Mouse (Mus musculus) ES-Bruce4 (cell line): ENCODE results near the gene Ly6g6f.

Experiments used
- CTCF ChIP-seq: IDR thresholded peaks from one replicate; pipeline ENCODE4 v1.8.1; 2011; ENCODE audit warnings: low read depth, low read length
- POLR2A ChIP-seq: IDR thresholded peaks from one replicate; pipeline ENCODE4 v1.8.1; 2011; ENCODE audit warnings: low read length; ENCODE audit not compliant: insufficient read depth

DNA sequence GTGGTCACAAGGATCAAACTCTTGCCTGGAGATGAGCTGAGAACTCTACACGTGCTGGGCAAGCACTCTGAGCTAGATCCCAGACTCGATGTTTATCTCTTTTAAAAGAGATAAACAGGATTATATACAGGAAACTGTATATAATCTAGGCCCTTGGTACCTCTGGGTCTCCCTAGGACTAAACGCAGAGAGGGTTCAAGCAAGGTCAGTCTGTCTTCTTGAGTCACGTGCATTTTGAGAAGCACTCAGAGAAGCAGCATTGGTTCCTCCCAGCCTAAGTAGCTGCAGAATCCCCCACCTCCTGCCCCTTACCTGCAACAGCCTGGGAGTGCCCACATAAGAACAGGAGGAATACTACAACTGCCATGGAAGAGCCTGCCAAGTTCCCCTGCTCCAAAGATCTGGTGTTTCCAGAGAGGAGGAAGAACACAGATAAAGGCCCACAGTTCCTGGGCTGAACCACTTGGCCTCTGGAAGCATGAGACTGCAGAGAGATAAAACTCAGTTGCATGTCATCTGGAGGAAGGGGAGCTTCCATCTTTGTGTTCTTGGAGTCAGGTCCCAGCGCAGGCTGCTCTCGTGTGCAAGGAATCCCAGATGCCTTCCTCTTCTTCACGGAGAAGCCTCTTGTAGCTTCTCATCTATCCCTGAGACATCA is at the start of gene Ly6g6f:
- TF ChIP-seq POLR2A (no peak), CTCF (no peak)
